Comparison of ENCODE assay signal across 13 mouse cellular contexts in the genomic region with DNA sequence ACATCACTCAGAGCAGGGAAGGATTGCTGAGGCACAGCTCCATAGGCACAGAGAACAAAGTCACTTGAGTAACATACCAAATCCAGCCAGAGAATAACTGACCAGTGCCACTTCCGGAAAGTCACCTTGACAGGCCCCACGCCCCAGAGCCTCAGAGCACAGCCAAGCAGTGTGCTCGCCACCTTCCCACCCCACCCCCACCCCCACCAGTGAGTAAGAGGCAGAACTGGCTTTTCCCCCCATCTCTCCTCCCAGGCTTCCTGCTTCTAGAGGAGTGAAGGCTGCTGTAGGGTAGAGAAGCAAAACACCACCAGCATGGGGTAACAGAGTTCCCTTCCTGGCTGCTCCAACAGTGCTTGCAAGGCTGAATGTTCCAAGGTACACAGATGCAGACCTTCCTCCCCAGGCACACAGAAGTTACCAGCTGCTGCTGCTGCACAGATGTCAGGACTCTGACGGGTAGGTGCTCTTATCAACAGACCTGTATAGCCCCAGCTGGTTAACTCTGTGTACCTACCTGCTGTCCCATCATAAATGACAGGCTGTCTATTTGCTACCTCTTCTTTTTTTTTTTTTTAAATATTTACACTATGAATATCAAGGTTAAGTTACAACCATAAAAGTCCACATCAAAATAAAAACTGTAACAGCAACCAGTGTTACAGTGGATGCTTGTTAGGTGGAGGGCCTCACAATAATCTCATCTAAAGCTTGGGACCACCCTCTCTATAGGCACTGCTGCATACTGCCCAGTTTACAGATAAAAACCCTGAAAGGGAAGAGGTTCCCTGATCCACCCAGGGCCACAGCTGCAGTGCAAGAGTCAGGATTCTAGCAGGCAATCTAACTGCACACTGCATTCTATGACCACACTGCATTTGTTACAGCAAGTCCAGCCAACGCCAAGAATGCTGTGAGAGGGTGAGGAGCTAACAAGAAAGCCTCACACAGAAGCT. TPM values are rescaled to one million over a fixed set of nuclear protein-coding genes. Genes with fewer than 3 reads are reported as not detected.
DNase-seq lines count a peak whose midpoint lies in the region; ATAC-seq lines count a peak whose summit lies in the region.
"Had no signal": no experiment of that assay in that cellular context is flagged by ENCODE, and none has a peak within 500 bp of the region (broad histone marks: within the 10 kb centered on the region; RNA-seq: fewer than 3 reads in every experiment).

No protein-coding gene starts in this region.

- H3K27me3 ChIP-seq in heart, embryonic 12.5 days (replicated peaks), result no peaks in the 10 kb centered on the region
- H3K27me3 ChIP-seq: neural tube, embryonic 13.5 days had no signal

- WGBS in heart, embryonic 12.5 days, result 46% methylated on average over 5 of the region's 5 CpGs

- no peak overlapping the region for H3K4me3 ChIP-seq in heart, embryonic 12.5 days
- H3K4me3 ChIP-seq: limb, embryonic 10.5 days; neural tube, embryonic 13.5 days had no signal

- H3K27ac ChIP-seq in heart, embryonic 12.5 days (ENCODE audit: poor library complexity, severe bottlenecking), result peak overlapping the region; percentile 53; the same call in 1 of the 2 replicates
- H3K27ac ChIP-seq: limb, embryonic 10.5 days; neural tube, embryonic 13.5 days had no signal

- no peak for ATAC-seq in heart, embryonic 12.5 days (ENCODE audit: insufficient number of reproducible peaks, low FRiP score)
- ATAC-seq in hematopoietic stem cell, adult 5-6 weeks (replicated peaks in 1 of 2; ENCODE audit: insufficient read depth in 1 of 2, low FRiP score in 2 of 2, low TSS enrichment in 1 of 2, low read depth in 1 of 2, poor library complexity in 2 of 2, severe bottlenecking in 2 of 2), result peak; percentile 48 to 49
- ATAC-seq: inflammation-experienced regulatory T-cells, adult 6 months had no signal

- no peaks in the 10 kb centered on the region for H3K9me3 ChIP-seq in heart, embryonic 12.5 days (replicated peaks)
- H3K9me3 ChIP-seq: limb, embryonic 10.5 days; neural tube, embryonic 13.5 days had no signal

- DNase-seq in heart, adult 9 months (ENCODE audit: low spot score in 2 of 2), result no peak
- peak; percentile 64 for DNase-seq in 416B (ENCODE audit: low read depth)
- peak; percentile 24 for DNase-seq in lung, postnatal 25 days (ENCODE audit: low spot score)
- DNase-seq in right cerebral cortex, adult 2 months (ENCODE audit: low spot score in 2 of 2), result no peak
- DNase-seq in testis, postnatal 10 days (ENCODE audit: low spot score), result no peak
- no peak for DNase-seq in adrenal gland, postnatal 14 days
- DNase-seq: cerebellum, postnatal 10 days; right cerebral cortex, postnatal 4 days had no signal

- no peak overlapping the region for H3K4me2 ChIP-seq in heart, embryonic 12.5 days
- H3K4me2 ChIP-seq: neural tube, embryonic 13.5 days had no signal

- peaks cover 70% of the 10 kb centered on the region for H3K36me3 ChIP-seq in heart, embryonic 12.5 days

- H3K9ac ChIP-seq in heart, embryonic 12.5 days, result no peak overlapping the region
- H3K9ac ChIP-seq: neural tube, embryonic 13.5 days had no signal

- peaks cover 11% of the 10 kb centered on the region for H3K4me1 ChIP-seq in heart, embryonic 12.5 days (replicated peaks)
- H3K4me1 ChIP-seq: neural tube, embryonic 13.5 days had no signal

RNA-seq across cellular contexts. Expression of a gene that starts 47.5 kb away (rescaled TPM):
- polyA plus RNA-seq in heart, embryonic 12.5 days (2016; fragmentation: Nextera tagmentation; extraction: Ambion mirVana), result 7.6 and 9.5 TPM in 2 replicates
- total RNA-seq in hematopoietic stem cell, adult 5-6 weeks (2017), result 41.1 and 54.8 TPM in 2 replicates
- 47.6 and 52.2 TPM in 2 replicates for total RNA-seq in adrenal gland, postnatal 14 days (2021)

Comparison
In these comparisons a context has a peak if more than half of its experiments do, and no peak if none do; other contexts are left out.
1. DNase-seq: peak in 416B (single experiment) and lung, postnatal 25 days (single experiment); none in heart, adult 9 months (0 of 2), right cerebral cortex, adult 2 months (0 of 2), testis, postnatal 10 days (single experiment) and adrenal gland, postnatal 14 days (single experiment).